Mouse (Mus musculus): ENCODE measurements around the gene Tgfb2.
A peak's percentile ranks its signal among the peaks of the same experiment; 100 is the strongest.

The Tgfb2 gene

GRCm38 (mm10) chr1:186702391-186703255 is 3.2 kb downstream of the Tgfb2 start:
- DNase-seq (ENCODE audit: low read depth, low spot score) = peak; percentile 47

GRCm38 (mm10) chr1:186701206-186701905 is 4.4 kb downstream of the Tgfb2 start:
- DNase-seq (ENCODE audit: low read depth, low spot score) = no peak

- no peak for DNase-seq (ENCODE audit: low read depth, low spot score)
Measured at GRCm38 (mm10) chr1:186700496-186700895, 5.3 kb downstream of the Tgfb2 start.

- no peak for DNase-seq (ENCODE audit: low read depth, low spot score)
Measured at GRCm38 (mm10) chr1:186698583-186699338, 7.0 kb downstream of the Tgfb2 start.

GRCm38 (mm10) chr1:186696231-186696630 is 9.6 kb downstream of the Tgfb2 start:
- DNase-seq (ENCODE audit: low read depth, low spot score) = no peak

GRCm38 (mm10) chr1:186695361-186695760 is 10.4 kb downstream of the Tgfb2 start:
- DNase-seq (ENCODE audit: low read depth, low spot score) = peak; percentile 43

- DNase-seq (ENCODE audit: low read depth, low spot score) = no peak
Measured at GRCm38 (mm10) chr1:186692370-186692769, 13.4 kb downstream of the Tgfb2 start.

- DNase-seq (ENCODE audit: low read depth, low spot score) = no peak
Measured at GRCm38 (mm10) chr1:186691708-186692107, 14.1 kb downstream of the Tgfb2 start.

GRCm38 (mm10) chr1:186684041-186684440 is 21.7 kb downstream of the Tgfb2 start:
- no peak for DNase-seq (ENCODE audit: low read depth, low spot score)

- DNase-seq (ENCODE audit: low read depth, low spot score) = peak; percentile 69
Measured at GRCm38 (mm10) chr1:186682606-186683005, 23.2 kb downstream of the Tgfb2 start.

GRCm38 (mm10) chr1:186677614-186678013 is 28.2 kb downstream of the Tgfb2 start:
- DNase-seq (ENCODE audit: low read depth, low spot score) = no peak

GRCm38 (mm10) chr1:186676199-186676598 is 29.6 kb downstream of the Tgfb2 start:
- DNase-seq (ENCODE audit: low read depth, low spot score) = no peak

- no peak for DNase-seq (ENCODE audit: low read depth, low spot score)
Measured at GRCm38 (mm10) chr1:186675263-186675662, 30.5 kb downstream of the Tgfb2 start.

GRCm38 (mm10) chr1:186674621-186675020 is 31.2 kb downstream of the Tgfb2 start:
- DNase-seq (ENCODE audit: low read depth, low spot score) = no peak

- DNase-seq (ENCODE audit: low read depth, low spot score) = no peak
Measured at GRCm38 (mm10) chr1:186673166-186673565, 32.6 kb downstream of the Tgfb2 start.

- peak; percentile 18 for DNase-seq (ENCODE audit: low read depth, low spot score)
Measured at GRCm38 (mm10) chr1:186663412-186663811, 42.4 kb downstream of the Tgfb2 start.

GRCm38 (mm10) chr1:186662996-186663395 is 42.8 kb downstream of the Tgfb2 start:
- DNase-seq (ENCODE audit: low read depth, low spot score) = no peak

- peak; percentile 36 for DNase-seq (ENCODE audit: low read depth, low spot score)
Measured at GRCm38 (mm10) chr1:186661206-186661921, 44.4 kb downstream of the Tgfb2 start.

- DNase-seq (ENCODE audit: low read depth, low spot score) = no peak
Measured at GRCm38 (mm10) chr1:186658783-186659182, 47.0 kb downstream of the Tgfb2 start.

GRCm38 (mm10) chr1:186657559-186658219 is 48.1 kb downstream of the Tgfb2 start:
- DNase-seq (ENCODE audit: low read depth, low spot score) = no peak

Data from brain, adult 2 months (tissue).